Mouse (Mus musculus): ENCODE results near the gene Scamp3.

The Scamp3 gene

GRCm38 (mm10) chr3:89163643-89164245 is 13.5 kb upstream of the Scamp3 start:
- no peak for DNase-seq

- DNase-seq: peak; percentile 94
These were observed 12.6 kb upstream of the Scamp3 start, which contains the start of gene Clk2 for GRCm38 (mm10) chr3:89164506-89165267. Gene Clk2, plus strand, starts transcription at chr3:89164795.

- DNase-seq: no peak
These were observed 11.9 kb upstream of the Scamp3 start for GRCm38 (mm10) chr3:89165268-89165870.

GRCm38 (mm10) chr3:89166945-89167344 is 10.3 kb upstream of the Scamp3 start:
- no peak for DNase-seq

- no peak for DNase-seq
These were observed 2.4 kb upstream of the Scamp3 start for GRCm38 (mm10) chr3:89174844-89175243.

- no peak for DNase-seq
These were observed 1.7 kb upstream of the Scamp3 start for GRCm38 (mm10) chr3:89175544-89175943.

GRCm38 (mm10) chr3:89176421-89176820 is 852 bp upstream of the Scamp3 start:
- no peak for DNase-seq

- DNase-seq: no peak
These were observed 773 bp downstream of the Scamp3 start for GRCm38 (mm10) chr3:89178107-89178385.

- DNase-seq: no peak
These were observed 1.8 kb downstream of the Scamp3 start for GRCm38 (mm10) chr3:89179056-89179455.

GRCm38 (mm10) chr3:89181749-89182500 is 4.7 kb downstream of the Scamp3 start:
- DNase-seq: no peak

GRCm38 (mm10) chr3:89182531-89183057 is 5.3 kb downstream of the Scamp3 start:
- no peak for DNase-seq

- peak; percentile 78 for DNase-seq
These were observed 6.0 kb downstream of the Scamp3 start, which contains the start of gene Fam189b for GRCm38 (mm10) chr3:89183058-89183958. Gene Fam189b, plus strand, starts transcription at chr3:89183143.

- no peak for DNase-seq
These were observed 6.7 kb downstream of the Scamp3 start for GRCm38 (mm10) chr3:89183959-89184315.

GRCm38 (mm10) chr3:89187197-89187596 is 9.9 kb downstream of the Scamp3 start:
- DNase-seq: no peak

- DNase-seq: no peak
These were observed 10.6 kb downstream of the Scamp3 start for GRCm38 (mm10) chr3:89187690-89188477.

- no peak for DNase-seq
These were observed 11.2 kb downstream of the Scamp3 start for GRCm38 (mm10) chr3:89188478-89188875.

GRCm38 (mm10) chr3:89190436-89190835 is 13.2 kb downstream of the Scamp3 start:
- DNase-seq: no peak

GRCm38 (mm10) chr3:89193351-89193750 is 16.1 kb downstream of the Scamp3 start:
- no peak for DNase-seq

GRCm38 (mm10) chr3:89193853-89194252 is 16.6 kb downstream of the Scamp3 start:
- peak; percentile 39 for DNase-seq

- DNase-seq: peak; percentile 88
These were observed 19.0 kb downstream of the Scamp3 start for GRCm38 (mm10) chr3:89195979-89196877.

Measured in kidney, adult 18-20 months (tissue).